Mouse (Mus musculus): ENCODE results near the gene Capn3.

GRCm38 (mm10) chr2:120482506-120483389 lies 26.9 kb downstream of the Capn3 start:
- TF ChIP-seq CTCF (IDR thresholded peaks at IDR 0.05; ENCODE audit: low read depth, low read length) (no peak), GATA1 (IDR thresholded peaks at IDR 0.05; ENCODE audit: borderline replicate concordance, low read length) (no peak), TAL1 (conservative IDR thresholded peaks at IDR 0.05; ENCODE audit: low read depth, low read length) (no peak), POLR2AphosphoS5 (IDR thresholded peaks at IDR 0.05; ENCODE audit: insufficient replicate concordance, low read depth, low read length) (no peak), GATA2 (IDR thresholded peaks at IDR 0.05; ENCODE audit: borderline replicate concordance, low read depth, low read length) (no peak)
